Mouse (Mus musculus) spleen, adult 2 months (tissue): ENCODE data around the gene Cntn2. TPM values are rescaled to one million over a fixed set of nuclear protein-coding genes. Genes with fewer than 3 reads are reported as not detected.
A peak's percentile ranks its signal among the peaks of the same experiment; 100 is the strongest.

Experiments used
- DNase-seq, 2 experiments: peaks; one replicate each; pipeline versions ENCODE4 v3.0.0 to v3.0.0-alpha.2; 2012 to 2021; ENCODE audit warnings: low spot score in 2 of 2, low read depth in 1 of 2
- H3K27ac ChIP-seq: fragments of 200-500 bp; 2 replicates; pipeline ENCODE4 v1.5.1; 2012; ENCODE audit warnings: low read length, inconsistent platforms; ENCODE audit not compliant: insufficient read depth
- H3K27me3 ChIP-seq: fragments of 200-500 bp; 2 replicates; pipeline ENCODE4 v1.6.1; 2012; ENCODE audit warnings: mild to moderate bottlenecking, moderate library complexity, low read length, inconsistent platforms; ENCODE audit not compliant: control insufficient read depth, insufficient read depth
- H3K36me3 ChIP-seq: fragments of 200-500 bp; 2 replicates; pipeline ENCODE4 v1.6.1; 2012; ENCODE audit warnings: mild to moderate bottlenecking, low read length, inconsistent platforms; ENCODE audit not compliant: control insufficient read depth, insufficient read depth
- H3K4me1 ChIP-seq: fragments of 200-500 bp; 2 replicates; pipeline ENCODE4 v1.6.1; 2011; ENCODE audit warnings: inconsistent platforms; ENCODE audit not compliant: control insufficient read depth, insufficient read depth, insufficient read length
- H3K4me3 ChIP-seq: fragments of 200-500 bp; 2 replicates; pipeline ENCODE4 v1.5.1; 2011; ENCODE audit warnings: mild to moderate bottlenecking, inconsistent platforms; ENCODE audit not compliant: insufficient read depth, insufficient read length; ENCODE audit errors: extremely low read depth
- CTCF ChIP-seq: fragments of 200-500 bp; IDR thresholded peaks from 2 replicates; pipeline ENCODE4 v1.5.1; 2011; ENCODE audit warnings: mild to moderate bottlenecking, inconsistent platforms; ENCODE audit not compliant: insufficient read depth, insufficient read length, insufficient replicate concordance; ENCODE audit errors: extremely low read depth
- POLR2A ChIP-seq: fragments of 200-500 bp; IDR thresholded peaks from 2 replicates; pipeline ENCODE4 v1.6.1; 2011; ENCODE audit warnings: low read depth, low read length, inconsistent platforms
- WGBS: fragments of 180-500 bp; shearing (Covaris S2); methylation state at CpG from one replicate; pipeline ENCODE4 v1.1.7; 2018; 5-methylcytosine and 5-hydroxymethylcytosine counted together
- polyA plus RNA-seq: library from polyadenylated mRNA; depleted of rRNA; stranded (reverse); fragments of >200 nt; gene quantifications from 2 replicates; pipeline ENCODE4 v1.2.3, GENCODE M21; 2012

Gene Cntn2
- polyA plus RNA-seq, 1 experiment = not detected

DNA sequence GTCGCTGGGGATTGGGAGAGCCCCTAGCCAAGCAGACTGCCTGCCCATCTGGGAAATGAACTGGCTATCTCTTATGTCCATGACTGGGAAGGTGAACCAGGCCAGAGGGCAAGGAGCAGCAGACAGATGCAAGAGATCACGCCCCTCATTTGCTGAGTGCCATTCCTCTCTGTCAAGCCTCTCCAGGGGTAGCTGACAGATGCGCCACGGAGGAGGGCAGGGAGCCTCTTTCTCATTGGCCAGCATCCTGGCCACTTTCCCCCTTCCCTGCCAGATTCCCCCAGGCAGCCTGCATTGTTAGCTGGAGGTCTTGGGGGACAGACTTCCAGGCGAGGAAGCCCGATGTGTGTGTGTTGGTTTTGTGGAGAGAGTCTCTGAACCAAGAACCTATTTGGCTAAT is 16.0 kb upstream of the Cntn2 start:
- H3K36me3 ChIP-seq = no peaks in the 10 kb centered on the region
- no peak overlapping the region for H3K4me3 ChIP-seq
- H3K27me3 ChIP-seq = no peaks in the 10 kb centered on the region
- WGBS = 43% methylated on average over 6 of the region's 6 CpGs
- no peak for TF ChIP-seq POLR2A
- TF ChIP-seq CTCF = no peak
- no peak overlapping the region for H3K27ac ChIP-seq
- no peak for DNase-seq
- no peaks in the 10 kb centered on the region for H3K4me1 ChIP-seq

GRCm38 (mm10) chr1:132557901-132558631 is 15.0 kb upstream of the Cntn2 start:
- H3K27ac ChIP-seq = no peak overlapping the region
- no peaks in the 10 kb centered on the region for H3K36me3 ChIP-seq
- 41% methylated on average over 9 of the region's 9 CpGs for WGBS
- DNase-seq = no peak
- H3K4me3 ChIP-seq = no peak overlapping the region
- TF ChIP-seq CTCF (no peak), POLR2A (no peak)
- no peaks in the 10 kb centered on the region for H3K27me3 ChIP-seq
- H3K4me1 ChIP-seq = no peaks in the 10 kb centered on the region

DNA sequence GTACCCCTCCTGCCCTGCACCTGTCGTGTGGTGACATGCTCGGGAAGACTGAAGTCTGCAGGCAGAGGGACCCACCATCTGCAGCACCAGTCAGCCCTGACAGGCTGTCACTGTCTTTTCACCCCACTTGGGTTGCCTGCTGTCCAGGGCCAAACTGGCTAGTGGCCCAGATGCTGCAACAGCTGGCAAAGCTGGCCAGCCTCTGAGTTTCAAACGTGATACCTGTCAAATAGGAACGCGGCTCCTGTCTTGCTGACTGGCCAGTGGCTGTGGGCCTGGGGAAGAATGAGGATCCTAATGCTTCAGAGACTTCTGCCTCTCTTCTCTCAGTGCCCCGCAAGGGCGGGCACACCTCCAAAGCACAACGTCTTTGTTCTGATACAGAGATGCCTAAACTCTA is 733 bp upstream of the Cntn2 start:
- Histone ChIP-seq H3K4me3 (no peak overlapping the region), H3K36me3 (no peaks in the 10 kb centered on the region), H3K27me3 (peaks cover 9% of the 10 kb centered on the region), H3K4me1 (peaks cover 5% of the 10 kb centered on the region), H3K27ac (no peak overlapping the region)
- DNase-seq = no peak
- 74% methylated on average over 8 of the region's 8 CpGs for WGBS
- TF ChIP-seq CTCF = no peak
- no peak for TF ChIP-seq POLR2A

- no peak overlapping the region for H3K4me3 ChIP-seq
- peaks cover 9% of the 10 kb centered on the region for H3K27me3 ChIP-seq
- 17% methylated on average over 5 of the region's 5 CpGs for WGBS
- no peak overlapping the region for H3K27ac ChIP-seq
- H3K36me3 ChIP-seq = no peaks in the 10 kb centered on the region
- TF ChIP-seq POLR2A (no peak), CTCF (no peak)
- DNase-seq = no peak
- peaks cover 5% of the 10 kb centered on the region for H3K4me1 ChIP-seq
Measured at GRCm38 (mm10) chr1:132541824-132542599, 1.0 kb downstream of the Cntn2 start.

DNA sequence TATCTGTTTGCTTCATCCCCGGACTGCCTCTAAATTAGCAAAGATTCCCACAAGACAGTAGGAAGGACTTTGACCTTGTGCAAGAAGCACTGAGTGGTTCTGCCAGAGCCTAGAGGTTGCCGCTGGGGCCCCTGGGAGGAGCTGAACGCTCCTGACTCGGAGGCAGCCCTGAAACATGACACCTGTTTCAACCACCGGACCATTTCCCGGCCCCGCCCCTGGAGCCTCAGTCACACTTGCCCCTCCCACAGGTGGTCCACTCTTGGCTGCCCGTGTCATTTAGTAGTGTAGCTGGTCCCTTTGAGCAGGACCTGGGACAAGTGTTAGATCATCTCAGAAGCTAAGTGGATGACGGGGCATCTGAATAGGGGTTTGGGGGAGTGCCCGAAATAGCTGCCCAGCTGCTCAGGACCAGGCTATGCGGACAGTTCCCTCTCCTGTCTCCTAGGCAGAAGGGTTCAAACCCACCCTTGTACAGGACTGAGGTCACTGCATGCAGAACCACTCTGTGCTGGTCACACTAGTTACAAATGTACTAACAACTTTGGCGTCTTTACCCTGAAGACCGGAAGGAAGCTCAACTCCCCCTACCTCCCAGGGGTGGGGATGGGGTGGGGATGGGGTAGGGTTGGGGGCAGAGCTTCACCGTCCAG is 1.8 kb downstream of the Cntn2 start:
- no peak overlapping the region for H3K4me3 ChIP-seq
- no peaks in the 10 kb centered on the region for H3K36me3 ChIP-seq
- peak in 1 of 2 experiments; percentile 42 for DNase-seq
- H3K4me1 ChIP-seq = peaks cover 5% of the 10 kb centered on the region
- H3K27me3 ChIP-seq = peaks cover 9% of the 10 kb centered on the region
- 5% methylated on average over 14 of the region's 14 CpGs for WGBS
- TF ChIP-seq POLR2A = no peak
- TF ChIP-seq CTCF = no peak
- no peak overlapping the region for H3K27ac ChIP-seq

DNA sequence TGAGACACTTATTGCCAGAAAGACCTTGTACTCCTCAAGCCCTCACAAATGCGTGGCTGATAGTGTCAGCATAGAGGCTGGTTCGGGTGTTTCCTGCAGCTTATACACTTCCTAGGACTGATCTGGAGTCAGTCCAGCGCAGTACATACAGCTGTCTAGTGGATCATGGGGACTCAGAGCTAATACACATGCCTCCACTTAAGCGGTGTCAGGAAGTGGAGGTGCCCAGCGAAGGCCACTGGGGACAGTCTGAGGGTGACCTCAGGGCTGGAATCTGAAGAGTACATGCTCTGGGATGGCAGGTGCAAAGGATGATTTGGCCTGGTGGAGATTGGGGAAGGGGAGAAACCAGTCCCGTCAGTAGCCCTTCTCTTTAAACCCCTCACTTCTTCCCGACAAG is 2.4 kb downstream of the Cntn2 start:
- TF ChIP-seq POLR2A (no peak), CTCF (no peak)
- H3K4me3 ChIP-seq = no peak overlapping the region
- H3K27me3 ChIP-seq = peaks cover 9% of the 10 kb centered on the region
- H3K27ac ChIP-seq = no peak overlapping the region
- H3K36me3 ChIP-seq = no peaks in the 10 kb centered on the region
- no peak for DNase-seq
- H3K4me1 ChIP-seq = peaks cover 5% of the 10 kb centered on the region
- 46% methylated on average over 7 of the region's 7 CpGs for WGBS

GRCm38 (mm10) chr1:132537736-132538135 is 5.3 kb downstream of the Cntn2 start:
- WGBS = 88% methylated on average over 5 of the region's 5 CpGs
- DNase-seq = no peak
- Histone ChIP-seq H3K27me3 (peaks cover 6% of the 10 kb centered on the region), H3K4me3 (no peak overlapping the region), H3K4me1 (peaks cover 20% of the 10 kb centered on the region), H3K27ac (no peak overlapping the region), H3K36me3 (no peaks in the 10 kb centered on the region)
- no peak for TF ChIP-seq POLR2A
- no peak for TF ChIP-seq CTCF
